Mouse (Mus musculus): ENCODE data around the gene Mycbp. TPM values are rescaled to one million over a fixed set of nuclear protein-coding genes. Genes with fewer than 3 reads are reported as not detected.

Mycbp gene
- polyA plus RNA-seq (2014; fragmentation: Illumina TruSeq; extraction: RNeasy Lipid Tissue Mini Kit (QIAGEN cat#74804); ENCODE audit: low read depth, low replicate concordance) = 66.2 TPM

GRCm38 (mm10) chr4:123904333-123905125 lies at the start of gene Mycbp:
Gene Mycbp (plus strand): TSS chr4:123904832.

DNA sequence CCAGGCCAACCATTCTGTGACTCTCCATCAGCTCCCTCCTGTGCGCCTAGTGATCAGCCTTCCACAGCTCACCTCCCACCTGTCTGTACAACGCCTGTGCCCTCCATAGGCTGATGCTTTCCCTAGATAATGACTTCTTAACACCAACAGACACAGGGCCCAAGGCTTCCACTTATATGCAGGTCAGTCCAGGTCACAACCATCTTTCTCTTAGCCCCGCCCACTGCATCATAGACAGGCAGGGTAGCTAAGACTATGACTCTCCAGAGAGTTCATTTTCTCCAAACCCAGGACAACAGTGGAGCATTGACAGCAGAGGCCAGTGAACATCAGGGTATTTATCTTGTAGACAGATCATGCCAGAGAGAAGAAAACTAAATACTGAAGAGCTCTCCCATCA lies 45.3 kb upstream of the Mycbp start, which contains the start of gene 4933427I04Rik:
TSS of gene 4933427I04Rik (plus strand) at position 301 of the 400 bp plus-strand sequence.

GRCm38 (mm10) chr4:123916748-123917547 lies 12.3 kb downstream of the Mycbp start, which contains the start of gene Rragc:
Gene Rragc (plus strand): TSS chr4:123917446.

DNA sequence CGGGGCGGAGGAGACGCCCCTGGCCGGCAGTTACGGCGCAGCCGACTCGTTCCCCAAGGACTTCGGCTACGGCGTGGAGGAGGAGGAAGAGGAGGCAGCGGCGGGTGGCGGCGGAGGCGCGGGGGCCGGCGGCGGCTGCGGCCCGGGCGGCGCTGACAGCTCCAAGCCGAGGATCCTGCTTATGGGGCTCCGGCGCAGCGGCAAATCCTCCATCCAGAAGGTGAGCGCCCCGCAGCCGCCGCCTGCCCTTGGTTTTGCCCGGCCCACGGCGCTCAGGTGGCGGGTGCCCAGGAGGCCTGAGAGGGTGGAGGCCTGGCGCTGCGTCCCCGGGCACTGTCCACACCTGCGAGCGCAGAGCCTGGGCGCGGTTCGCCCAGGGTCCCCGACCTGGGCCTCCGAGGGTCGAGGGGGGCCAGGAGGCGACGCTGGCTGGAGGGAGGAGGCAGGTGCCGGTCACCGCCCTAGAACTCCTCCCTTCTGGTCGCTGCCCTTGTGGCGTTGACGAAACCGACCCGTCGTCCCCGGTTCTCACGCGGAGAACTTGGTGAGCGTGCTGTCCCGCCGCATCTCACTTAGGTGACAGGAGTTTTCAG lies 13.0 kb downstream of the Mycbp start, which contains the start of gene 4930535I16Rik:
TSS of gene 4930535I16Rik (minus strand) at position 475 of the 593 bp plus-strand sequence.

Other genes starting within 250 kb of the Mycbp start
- gene Macf1, start 220.5 kb upstream of the Mycbp start, polyA plus RNA-seq (2014; fragmentation: Illumina TruSeq; extraction: RNeasy Lipid Tissue Mini Kit (QIAGEN cat#74804); ENCODE audit: low read depth, low replicate concordance) = 236 TPM
- gene Ndufs5, start 186.6 kb upstream of the Mycbp start, polyA plus RNA-seq (2014; fragmentation: Illumina TruSeq; extraction: RNeasy Lipid Tissue Mini Kit (QIAGEN cat#74804); ENCODE audit: low read depth, low replicate concordance) = 15.8 TPM
- gene Akirin1, start 154.5 kb upstream of the Mycbp start, polyA plus RNA-seq (2014; fragmentation: Illumina TruSeq; extraction: RNeasy Lipid Tissue Mini Kit (QIAGEN cat#74804); ENCODE audit: low read depth, low replicate concordance) = 124 TPM
- gene Rhbdl2, start 117.0 kb upstream of the Mycbp start, polyA plus RNA-seq (2014; fragmentation: Illumina TruSeq; extraction: RNeasy Lipid Tissue Mini Kit (QIAGEN cat#74804); ENCODE audit: low read depth, low replicate concordance) = 196 TPM
- gene 4933427I04Rik, start 45.2 kb upstream of the Mycbp start, polyA plus RNA-seq (2014; fragmentation: Illumina TruSeq; extraction: RNeasy Lipid Tissue Mini Kit (QIAGEN cat#74804); ENCODE audit: low read depth, low replicate concordance) = not detected
- 247 TPM for gene Rragc, start 12.6 kb downstream of the Mycbp start, polyA plus RNA-seq (2014; fragmentation: Illumina TruSeq; extraction: RNeasy Lipid Tissue Mini Kit (QIAGEN cat#74804); ENCODE audit: low read depth, low replicate concordance)
- gene 4930535I16Rik, start 13.2 kb downstream of the Mycbp start, polyA plus RNA-seq (2014; fragmentation: Illumina TruSeq; extraction: RNeasy Lipid Tissue Mini Kit (QIAGEN cat#74804); ENCODE audit: low read depth, low replicate concordance) = not detected